In genomic region chr15:84625712-84626414, GRCm38 (mm10) we compare ENCODE assay signal across 9 mouse cellular contexts. TPM values are rescaled to one million over a fixed set of nuclear protein-coding genes. Genes with fewer than 3 reads are reported as not detected.
A peak's percentile ranks its signal among the peaks of the same experiment; 100 is the strongest.
DNase-seq lines count a peak whose midpoint lies in the region; ATAC-seq and TF ChIP-seq lines count a peak whose summit lies in the region.
"Had no signal": no experiment of that assay in that cellular context is flagged by ENCODE, and none has a peak within 500 bp of the region (broad histone marks: within the 10 kb centered on the region; RNA-seq: fewer than 3 reads in every experiment).

No protein-coding gene starts in this region.

- no peak for TF ChIP-seq CTCF in testis, adult 2 months (IDR thresholded peaks at IDR 0.05; ENCODE audit: control insufficient read depth, insufficient read depth, insufficient replicate concordance, low read depth, low read length)
- TF ChIP-seq CTCF in heart, postnatal 0 days (IDR thresholded peaks at IDR 0.05; ENCODE audit: low read depth) = no peak

- ATAC-seq in heart, postnatal 0 days (ENCODE audit: insufficient read depth, low read depth) = peak; percentile 75
- peak; percentile 55 for ATAC-seq in liver, embryonic 12.5 days
- ATAC-seq in stomach, embryonic 14.5 days (ENCODE audit: insufficient number of reproducible peaks, insufficient read depth, low FRiP score, low read depth) = peak; percentile 61; the same call in 1 of the 2 replicates

- TF ChIP-seq POLR2A in testis, adult 2 months (IDR thresholded peaks at IDR 0.05; ENCODE audit: control insufficient read depth, low read depth, low read length) = no peak

- DNase-seq in testis, postnatal 14 days (ENCODE audit: low spot score) = no peak
- DNase-seq in heart, postnatal 0 days (ENCODE audit: low spot score) = peak; percentile 69
- DNase-seq in Muller cell, postnatal 12 days (ENCODE audit: inconsistent ontology term) = no peak
- no peak for DNase-seq in spleen, adult 12 weeks (ENCODE audit: low spot score)
- no peak for DNase-seq in frontal cortex, postnatal 10 days (ENCODE audit: low spot score in 2 of 2)
- DNase-seq: liver, embryonic 13.5 days had no signal

- H3K9ac ChIP-seq in heart, postnatal 0 days (replicated peaks; ENCODE audit: low read depth, low read length) = no peak overlapping the region
- H3K9ac ChIP-seq in liver, embryonic 12.5 days = no peak overlapping the region
- no peak overlapping the region for H3K9ac ChIP-seq in stomach, embryonic 14.5 days (replicated peaks; ENCODE audit: low read depth, low read length)
- H3K9ac ChIP-seq: liver, embryonic 13.5 days had no signal

- no peaks in the 10 kb centered on the region for H3K36me3 ChIP-seq in testis, adult 2 months (ENCODE audit: control insufficient read depth, insufficient read depth, low read length)
- H3K36me3 ChIP-seq in heart, postnatal 0 days (replicated peaks; ENCODE audit: control insufficient read depth, insufficient read depth, low read length) = no peaks in the 10 kb centered on the region
- no peaks in the 10 kb centered on the region for H3K36me3 ChIP-seq in liver, embryonic 12.5 days
- H3K36me3 ChIP-seq in stomach, embryonic 14.5 days (ENCODE audit: control insufficient read depth, insufficient read depth, low read length) = no peaks in the 10 kb centered on the region
- H3K36me3 ChIP-seq: liver, embryonic 13.5 days had no signal

- H3K27ac ChIP-seq in testis, adult 2 months (ENCODE audit: control insufficient read depth, insufficient read depth, low read depth, low read length) = no peak overlapping the region
- peak overlapping the region; percentile 22; the same call in 1 of the 2 replicates for H3K27ac ChIP-seq in heart, postnatal 0 days (ENCODE audit: low read depth)
- H3K27ac ChIP-seq in liver, embryonic 12.5 days = no peak overlapping the region
- no peak overlapping the region for H3K27ac ChIP-seq in stomach, embryonic 14.5 days (ENCODE audit: low read length)
- H3K27ac ChIP-seq: liver, embryonic 13.5 days had no signal

- H3K4me1 ChIP-seq in testis, adult 2 months (ENCODE audit: control insufficient read depth, insufficient read depth, low read length) = peaks cover 6% of the 10 kb centered on the region
- peaks cover 12% of the 10 kb centered on the region for H3K4me1 ChIP-seq in heart, postnatal 0 days (ENCODE audit: control insufficient read depth, insufficient read depth)
- peaks cover 10% of the 10 kb centered on the region for H3K4me1 ChIP-seq in liver, embryonic 12.5 days
- no peaks in the 10 kb centered on the region for H3K4me1 ChIP-seq in stomach, embryonic 14.5 days (ENCODE audit: control insufficient read depth, insufficient read depth, low read length)
- H3K4me1 ChIP-seq: liver, embryonic 13.5 days had no signal

- WGBS in heart, postnatal 0 days = 42% methylated on average over 6 of the region's 6 CpGs
- WGBS in liver, embryonic 12.5 days (ENCODE audit: insufficient replicate concordance) = 36% methylated on average over 6 of the region's 6 CpGs
- WGBS in stomach, embryonic 14.5 days = 51% methylated on average over 6 of the region's 6 CpGs

- H3K9me3 ChIP-seq in heart, postnatal 0 days (replicated peaks; ENCODE audit: control insufficient read depth, low read length) = no peaks in the 10 kb centered on the region
- H3K9me3 ChIP-seq in liver, embryonic 12.5 days (replicated peaks) = no peaks in the 10 kb centered on the region
- no peaks in the 10 kb centered on the region for H3K9me3 ChIP-seq in stomach, embryonic 14.5 days (ENCODE audit: control insufficient read depth, low read depth, low read length)
- H3K9me3 ChIP-seq: liver, embryonic 13.5 days had no signal

- peak overlapping the region; percentile 38 for H3K4me3 ChIP-seq in testis, adult 2 months (ENCODE audit: control insufficient read depth, low read depth, low read length)
- no peak overlapping the region for H3K4me3 ChIP-seq in heart, postnatal 0 days (ENCODE audit: low read depth, low read length)
- no peak overlapping the region for H3K4me3 ChIP-seq in liver, embryonic 12.5 days
- no peak overlapping the region for H3K4me3 ChIP-seq in stomach, embryonic 14.5 days (ENCODE audit: low read depth, low read length)
- H3K4me3 ChIP-seq: liver, embryonic 13.5 days had no signal

- peak; percentile 65; the same call in 1 of the 2 replicates for TF ChIP-seq EP300 in heart, postnatal 0 days (IDR thresholded peaks at IDR 0.05; ENCODE audit: low read depth)

- no peaks in the 10 kb centered on the region for H3K27me3 ChIP-seq in testis, adult 2 months (ENCODE audit: control insufficient read depth, insufficient read depth, low read length)
- H3K27me3 ChIP-seq in heart, postnatal 0 days (ENCODE audit: control insufficient read depth, insufficient read depth, low read length) = peaks cover 10% of the 10 kb centered on the region; the same call in 1 of the 2 replicates
- H3K27me3 ChIP-seq in liver, embryonic 12.5 days (replicated peaks) = peaks cover 22% of the 10 kb centered on the region
- no peaks in the 10 kb centered on the region for H3K27me3 ChIP-seq in stomach, embryonic 14.5 days (ENCODE audit: control insufficient read depth, insufficient read depth, low read length)
- H3K27me3 ChIP-seq: liver, embryonic 13.5 days had no signal

- no peak overlapping the region for H3K4me2 ChIP-seq in heart, postnatal 0 days (ENCODE audit: low read depth, low read length)
- H3K4me2 ChIP-seq in liver, embryonic 12.5 days = no peak overlapping the region
- no peak overlapping the region for H3K4me2 ChIP-seq in stomach, embryonic 14.5 days (replicated peaks; ENCODE audit: low read depth, low read length)
- H3K4me2 ChIP-seq: liver, embryonic 13.5 days had no signal

RNA-seq across cellular contexts. Expression of gene Prr5, which starts 43.6 kb away (rescaled TPM):
- 13.0 and 13.4 TPM in 2 replicates for polyA plus RNA-seq in testis, adult 2 months (2012; rRNA removed)
- 7.3 and 14.8 TPM in 2 replicates for total RNA-seq in heart, postnatal 0 days (2014; rRNA removed; ENCODE audit: low replicate concordance)
- 5.6 and 6.5 TPM in 2 replicates for polyA plus RNA-seq in heart, postnatal 0 days (2015; fragmentation: Nextera tagmentation; extraction: Ambion mirVana)
- 12.6 and 14.1 TPM in 2 replicates for polyA plus RNA-seq in liver, embryonic 12.5 days (2016; fragmentation: Nextera tagmentation; extraction: Ambion mirVana)
- polyA plus RNA-seq in stomach, embryonic 14.5 days (2014; fragmentation: Nextera tagmentation; extraction: Ambion mirVana) = 29.0 and 34.8 TPM in 2 replicates
